Mouse (Mus musculus): ENCODE data around the gene Rps6ka1.
"Not testable (repeated sequence)": the region's sequence is repeated elsewhere in the genome, so short reads cannot be mapped to it uniquely, and the experiment has no call there.

The Rps6ka1 gene

DNA sequence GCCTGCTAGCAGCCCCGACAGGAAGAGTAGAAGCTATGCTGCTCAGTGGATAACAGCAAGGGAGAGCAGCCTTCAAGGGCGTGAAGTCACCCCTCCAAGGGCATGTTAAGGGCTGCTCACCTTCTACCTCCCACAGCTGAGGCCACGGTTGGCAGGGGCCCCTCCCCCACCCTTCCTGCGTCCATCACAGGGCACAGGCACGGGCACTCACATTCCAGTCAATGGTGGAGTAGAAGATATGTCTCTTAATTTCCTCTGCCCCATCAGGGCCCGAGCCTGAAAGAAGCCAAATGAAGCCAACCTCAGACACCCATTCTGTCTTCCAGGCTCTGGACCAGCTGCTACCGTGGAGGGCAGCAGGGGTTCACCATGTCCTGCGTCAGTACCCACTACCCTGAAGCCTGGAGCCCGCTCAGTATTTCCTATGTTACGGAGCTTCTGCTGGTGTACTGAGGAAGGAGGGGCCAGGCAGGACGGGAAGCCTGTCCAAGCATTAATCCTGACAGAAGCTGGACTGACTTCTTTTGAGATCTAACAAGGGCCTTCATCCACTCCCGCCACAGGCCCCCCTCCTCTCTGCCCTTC lies 23.7 kb downstream of the Rps6ka1 start:
- no peak for DNase-seq (ENCODE audit: low read depth, low spot score)

GRCm38 (mm10) chr4:133857527-133857926 lies 30.1 kb downstream of the Rps6ka1 start:
- DNase-seq (ENCODE audit: low read depth, low spot score), result no peak

GRCm38 (mm10) chr4:133854621-133855020 lies 33.0 kb downstream of the Rps6ka1 start:
- DNase-seq (ENCODE audit: low read depth, low spot score), result no peak

DNA sequence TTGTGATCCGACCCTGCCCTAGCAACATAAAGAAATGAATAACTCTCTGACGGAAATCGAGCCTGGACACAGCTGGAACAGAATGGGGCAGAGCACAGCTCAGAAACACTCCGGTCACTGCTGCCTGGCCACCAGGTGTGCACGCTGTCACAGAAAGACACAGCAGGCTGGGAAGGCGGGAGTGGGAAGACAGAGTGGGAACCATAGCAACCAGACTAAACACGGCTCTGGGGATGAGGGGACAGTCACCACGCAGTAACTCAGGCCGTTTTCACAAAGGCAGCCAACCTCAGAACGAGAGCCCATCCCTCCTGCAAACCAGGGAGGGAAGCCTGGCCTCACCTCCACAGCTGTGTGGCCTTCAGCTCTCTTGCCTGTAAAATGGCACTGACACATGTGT lies 34.0 kb downstream of the Rps6ka1 start:
- DNase-seq (ENCODE audit: low read depth, low spot score), result no peak

- DNase-seq (ENCODE audit: low read depth, low spot score), result no peak
Measured at GRCm38 (mm10) chr4:133846625-133847024, 41.0 kb downstream of the Rps6ka1 start.

DNA sequence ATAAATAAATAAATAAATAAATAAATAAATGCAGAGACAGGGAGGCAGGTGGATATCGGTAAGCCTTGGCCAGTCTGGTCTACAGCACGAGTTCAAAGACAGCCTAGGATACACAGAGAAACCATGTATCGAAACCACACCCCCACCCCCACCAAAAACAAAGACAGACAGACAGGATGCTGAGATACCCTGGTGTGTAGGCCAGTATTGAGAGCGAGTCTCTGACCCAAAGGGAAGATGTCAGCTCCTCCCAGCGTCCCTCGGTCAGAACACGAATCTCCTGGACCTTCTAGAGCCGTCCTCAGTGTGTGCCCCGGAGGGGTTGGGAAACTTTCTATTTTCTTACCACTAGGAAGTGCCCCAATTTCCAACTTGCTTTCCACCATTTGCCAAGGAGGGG lies 42.5 kb downstream of the Rps6ka1 start:
- no peak for DNase-seq (ENCODE audit: low read depth, low spot score)

DNA sequence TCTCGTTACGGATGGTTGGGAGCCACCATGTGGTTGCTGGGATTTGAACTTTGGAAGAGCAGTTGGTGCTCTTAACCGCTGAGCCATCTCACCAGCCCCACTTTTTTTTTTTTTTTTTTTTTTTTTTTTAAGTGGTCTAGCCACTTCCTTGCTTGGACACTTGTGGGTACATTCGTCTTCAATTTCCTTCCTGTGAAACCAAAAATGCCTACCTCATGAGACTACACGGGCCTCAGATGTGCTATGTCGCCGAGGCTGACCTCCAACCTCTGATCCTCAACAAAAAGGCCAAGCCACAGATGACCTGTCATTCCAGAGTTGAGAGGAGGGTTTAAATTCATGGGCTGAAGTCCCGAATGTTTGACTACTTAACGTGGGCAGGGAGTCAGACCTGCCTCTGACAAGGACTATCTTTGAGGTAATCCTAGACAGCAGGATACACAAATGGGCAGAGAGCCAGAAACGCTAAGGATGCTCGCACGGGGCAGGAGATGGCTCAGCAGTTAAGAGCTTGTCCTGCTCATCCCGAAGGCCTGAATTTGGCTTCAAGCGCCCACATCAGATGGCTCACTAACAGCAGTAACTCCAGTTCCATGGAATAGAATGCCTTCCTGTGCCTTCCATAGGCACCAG lies 43.3 kb downstream of the Rps6ka1 start:
- DNase-seq (ENCODE audit: low read depth, low spot score), result no peak

DNA sequence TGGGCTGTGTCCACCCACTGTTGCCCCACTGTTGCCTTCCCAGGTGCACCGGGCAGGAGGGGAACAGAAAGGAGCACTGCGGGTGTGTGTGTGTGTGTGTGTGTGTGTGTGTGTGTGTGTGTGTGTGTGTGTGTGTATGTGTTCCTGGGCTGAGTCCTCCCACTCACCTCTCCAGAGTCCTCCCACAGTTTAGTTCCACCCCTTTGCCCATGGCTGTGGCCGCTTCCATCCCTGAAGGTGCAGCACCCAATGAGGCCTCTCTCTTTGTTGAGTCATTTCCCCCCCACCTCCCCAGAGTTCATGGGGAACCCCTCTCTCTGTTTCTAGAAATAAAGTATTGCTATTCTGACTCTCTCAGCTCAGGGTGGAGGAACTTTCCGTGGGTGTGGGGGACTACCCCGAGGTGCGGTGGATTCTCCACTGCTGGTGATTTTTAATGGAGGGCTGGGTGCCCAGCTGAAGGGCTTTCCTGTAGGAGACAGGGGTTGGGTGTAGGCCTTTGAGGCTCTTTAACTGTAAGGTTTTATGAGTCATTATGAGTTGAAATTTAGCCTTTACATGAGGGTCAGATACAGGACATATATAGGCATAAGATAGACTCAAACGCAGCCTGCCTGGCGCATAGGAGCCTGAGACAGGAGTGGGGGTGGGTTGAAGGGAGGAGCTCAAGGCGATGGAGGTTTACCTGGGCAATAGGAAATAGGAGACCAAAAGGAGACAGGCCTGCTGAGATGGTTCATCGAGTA lies 44.4 kb downstream of the Rps6ka1 start:
- DNase-seq (ENCODE audit: low read depth, low spot score), result no peak

DNA sequence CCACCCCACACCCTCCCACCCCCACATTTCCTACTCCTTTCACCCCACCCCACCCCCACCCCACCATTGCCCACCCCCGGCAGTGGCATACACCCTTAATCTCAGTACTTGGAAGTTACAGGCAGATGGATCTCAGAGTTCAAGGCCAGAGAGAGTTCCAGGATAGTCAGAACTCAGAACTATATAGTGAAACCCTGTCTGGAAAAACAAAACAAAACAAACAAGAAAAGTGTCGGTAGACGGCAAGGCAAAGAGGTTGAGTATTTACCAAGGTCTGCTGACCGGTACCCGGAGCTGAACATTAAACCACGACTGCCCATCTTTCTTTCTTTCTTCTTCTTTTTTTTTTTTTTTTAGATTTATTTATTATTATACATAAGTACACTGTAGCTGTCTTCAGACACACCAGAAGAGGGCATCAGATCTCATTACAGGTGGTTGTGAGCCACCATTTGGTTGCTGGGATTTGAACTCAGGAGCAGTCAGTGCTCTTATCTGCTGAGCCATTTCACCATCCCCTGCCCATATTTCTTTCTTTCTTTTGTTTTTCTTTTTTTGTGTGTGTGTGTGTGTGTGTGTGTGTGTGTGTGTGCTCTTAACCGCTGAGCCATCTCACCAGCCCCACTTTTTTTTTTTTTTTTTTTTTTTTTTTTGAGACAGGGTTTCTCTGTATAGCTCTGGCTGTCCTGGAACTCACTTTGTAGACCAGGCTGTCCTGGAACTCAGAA lies 45.7 kb downstream of the Rps6ka1 start:
- not testable (repeated sequence) for DNase-seq (ENCODE audit: low read depth, low spot score)

DNA sequence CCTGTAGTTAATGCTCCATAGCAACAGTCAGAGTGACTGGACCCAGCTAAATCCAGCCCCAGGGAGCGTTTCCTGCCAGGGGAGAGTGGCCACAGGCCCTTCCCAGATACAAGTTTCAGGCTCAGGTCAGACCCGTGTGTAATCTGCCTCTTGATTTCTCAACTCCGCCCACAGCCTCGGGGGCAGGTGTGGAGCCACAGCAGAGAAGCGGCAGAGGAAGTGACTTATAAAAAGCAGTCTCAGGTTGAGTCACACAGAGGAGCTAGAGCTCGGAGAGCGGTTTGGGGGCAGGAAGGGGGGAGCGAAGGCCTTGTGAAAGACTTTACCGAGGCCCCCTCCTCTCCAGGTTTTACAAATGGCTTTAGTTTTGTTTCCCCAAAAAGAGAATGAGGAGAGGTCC lies 46.6 kb downstream of the Rps6ka1 start:
- DNase-seq (ENCODE audit: low read depth, low spot score), result no peak

- DNase-seq (ENCODE audit: low read depth, low spot score), result no peak
Measured at GRCm38 (mm10) chr4:133840501-133840900, 47.1 kb downstream of the Rps6ka1 start.

GRCm38 (mm10) chr4:133839385-133839826 lies 48.2 kb downstream of the Rps6ka1 start:
- DNase-seq (ENCODE audit: low read depth, low spot score), result peak; percentile 45

DNA sequence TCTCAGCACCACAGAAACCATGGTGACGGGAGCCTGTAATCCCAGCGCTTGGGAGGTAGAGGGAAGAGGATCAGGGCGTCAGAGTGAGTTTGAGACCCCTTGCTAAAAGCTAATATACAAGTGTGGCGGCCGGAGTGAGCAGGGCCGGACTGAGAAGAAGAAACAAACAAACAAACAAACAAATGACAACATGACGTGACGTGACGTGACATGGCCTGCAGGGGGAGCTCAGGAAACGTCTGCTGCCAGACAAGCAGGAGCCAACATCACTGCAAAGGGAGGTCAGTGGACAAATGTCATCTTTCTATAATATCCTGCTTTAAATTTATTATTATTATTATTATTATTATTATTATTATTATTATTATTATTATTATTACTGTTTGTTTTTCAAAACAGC lies 51.0 kb downstream of the Rps6ka1 start:
- DNase-seq (ENCODE audit: low read depth, low spot score), result no peak

GRCm38 (mm10) chr4:133835211-133835610 lies 52.4 kb downstream of the Rps6ka1 start:
- DNase-seq (ENCODE audit: low read depth, low spot score), result no peak

- DNase-seq (ENCODE audit: low read depth, low spot score), result no peak
Measured at GRCm38 (mm10) chr4:133832945-133833874, 54.4 kb downstream of the Rps6ka1 start.

GRCm38 (mm10) chr4:133830453-133830852 lies 57.1 kb downstream of the Rps6ka1 start:
- no peak for DNase-seq (ENCODE audit: low read depth, low spot score)

GRCm38 (mm10) chr4:133829281-133830070 lies 58.1 kb downstream of the Rps6ka1 start:
- peak; percentile 78 for DNase-seq (ENCODE audit: low read depth, low spot score)

DNA sequence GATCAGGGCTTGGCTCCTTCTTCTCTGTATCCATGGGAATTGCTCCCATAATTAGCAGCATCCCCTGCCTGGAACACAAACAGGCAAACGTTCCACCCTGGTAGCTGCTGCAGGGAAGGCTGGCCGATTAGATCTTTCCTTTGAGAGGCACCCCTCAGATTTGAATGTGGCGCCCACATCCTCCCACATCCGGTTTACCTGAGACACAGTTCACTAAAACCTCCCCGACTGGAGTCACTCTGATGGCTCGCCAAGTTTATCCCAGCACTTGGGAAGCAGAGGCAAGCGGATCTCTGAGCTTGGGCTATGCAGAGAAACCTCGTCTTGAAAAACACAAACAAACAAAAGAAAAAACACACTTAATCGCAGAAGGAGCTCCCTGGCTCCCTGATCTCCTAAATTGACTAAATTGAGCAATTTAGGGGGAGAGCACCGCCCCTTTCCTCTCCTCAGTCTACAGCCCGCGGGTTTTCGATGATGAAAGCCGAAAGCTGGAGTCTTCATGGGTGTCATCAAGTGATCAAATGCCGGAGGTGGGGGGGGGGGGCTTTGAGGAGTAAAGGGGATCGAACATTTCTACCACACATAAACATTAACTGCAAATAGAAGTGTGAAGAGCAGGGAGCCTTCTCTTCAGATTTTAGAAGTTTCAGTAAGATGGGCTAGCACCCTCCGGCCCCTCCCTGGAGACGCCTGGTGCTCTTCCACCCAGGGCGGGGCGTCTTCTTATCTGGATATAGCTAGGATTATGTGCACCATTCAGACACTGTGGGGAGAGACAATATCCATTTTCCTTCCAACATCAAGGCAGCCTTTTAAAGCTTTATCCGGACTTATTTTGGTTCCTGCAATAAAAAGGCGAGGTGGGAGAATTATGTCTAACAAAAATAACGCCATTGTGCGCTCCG lies 59.5 kb downstream of the Rps6ka1 start:
- DNase-seq (ENCODE audit: low read depth, low spot score), result no peak

DNA sequence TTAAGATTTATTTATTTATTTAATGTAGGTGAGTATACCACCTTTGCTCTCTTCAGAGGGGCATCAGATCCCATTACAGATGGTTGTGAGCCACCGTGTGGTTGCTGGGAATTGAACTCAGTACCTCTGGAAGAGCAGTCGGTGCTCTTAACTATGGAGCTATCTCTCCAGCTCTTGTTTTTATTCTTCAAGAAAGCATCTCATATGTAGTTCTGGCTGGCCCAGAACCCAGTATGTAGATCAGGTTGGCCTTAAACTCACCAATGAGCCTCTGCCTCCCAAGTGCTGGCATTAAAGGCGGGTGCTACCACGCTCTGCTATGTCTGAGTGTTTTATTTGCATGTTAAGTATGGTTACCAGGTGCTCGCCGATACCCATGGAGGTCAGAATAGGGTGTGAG lies 60.2 kb downstream of the Rps6ka1 start:
- DNase-seq (ENCODE audit: low read depth, low spot score), result no peak

All from mesoderm, embryonic 11.5 days (tissue).